In the genomic region with DNA sequence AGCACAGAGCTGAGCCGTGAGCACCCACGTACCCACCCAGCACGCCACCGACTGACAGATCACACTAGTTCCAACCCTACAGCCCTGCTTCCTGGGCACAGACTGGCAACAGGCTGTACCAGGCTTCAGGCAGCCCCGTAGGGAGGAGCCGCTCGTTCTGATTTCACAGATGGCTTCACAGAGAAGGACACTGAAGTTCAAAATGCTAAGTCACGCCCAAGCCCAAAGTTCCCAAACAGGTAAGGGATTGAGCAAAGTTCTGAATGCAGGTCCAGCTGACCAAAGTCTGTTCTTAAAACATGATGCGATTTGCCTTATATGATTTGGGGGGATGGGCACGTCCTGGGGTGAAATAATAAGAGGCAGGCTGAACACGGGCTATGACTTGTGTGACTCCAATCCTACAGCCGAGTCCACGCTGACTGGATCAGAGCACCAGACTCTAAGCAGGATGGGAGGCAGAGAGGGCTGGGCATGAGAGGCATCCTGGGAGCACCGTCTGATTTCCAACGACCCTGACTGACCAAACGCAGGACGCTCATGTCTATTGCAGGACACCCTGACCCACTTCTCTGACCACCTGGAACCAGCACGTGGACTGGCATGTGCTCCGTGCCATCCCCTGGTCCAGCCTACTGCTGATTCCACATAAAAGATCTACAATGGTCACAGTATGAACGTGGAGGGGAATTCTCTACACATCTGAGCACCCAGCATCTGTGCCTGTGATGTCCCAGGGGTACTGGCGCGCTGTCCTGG, we compare ENCODE assay signal across 19 mouse cellular contexts. TPM values are rescaled to one million over a fixed set of nuclear protein-coding genes. Genes with fewer than 3 reads are reported as not detected.
DNase-seq lines count a peak whose midpoint lies in the region; TF ChIP-seq lines count a peak whose summit lies in the region.
"Had no signal": no experiment of that assay in that cellular context is flagged by ENCODE, and none has a peak within 500 bp of the region (broad histone marks: within the 10 kb centered on the region; RNA-seq: fewer than 3 reads in every experiment).

No protein-coding gene starts in this region.

- TF ChIP-seq POLR2A in cerebellum, adult 2 months (IDR thresholded peaks at IDR 0.05; ENCODE audit: borderline replicate concordance, insufficient read depth, low read length) = no peak

- H3K27me3 ChIP-seq in cerebellum, adult 2 months (ENCODE audit: control insufficient read depth, insufficient read depth, low read length) = no peaks in the 10 kb centered on the region
- H3K27me3 ChIP-seq: CH12.LX; embryonic facial prominence, embryonic 13.5 days; limb, embryonic 12.5 days; lung, embryonic 15.5 days; neural tube, embryonic 12.5 days; stomach, embryonic 15.5 days had no signal

- no peak for TF ChIP-seq CTCF in cerebellum, adult 2 months (IDR thresholded peaks at IDR 0.05; ENCODE audit: borderline replicate concordance, insufficient read depth, low read depth, low read length)

- peaks cover 23% of the 10 kb centered on the region for H3K4me1 ChIP-seq in cerebellum, adult 2 months (ENCODE audit: control insufficient read depth, insufficient read depth, low read length)

- H3K4me3 ChIP-seq in cerebellum, adult 2 months (replicated peaks; ENCODE audit: insufficient read depth, low read depth, low read length) = no peak overlapping the region
- H3K4me3 ChIP-seq: embryonic facial prominence, embryonic 13.5 days; hindbrain, embryonic 10.5 days; limb, embryonic 12.5 days; lung, embryonic 15.5 days; neural tube, embryonic 12.5 days; stomach, embryonic 15.5 days had no signal

- 57% methylated on average over 22 of the region's 22 CpGs for WGBS in cerebellum, adult 2 months

- DNase-seq in cerebellum, adult 2 months = peak; percentile 47 to 53
- no peak for DNase-seq in cerebellum, postnatal 4 days (ENCODE audit: low spot score in 2 of 2)
- DNase-seq in testis, postnatal 14 days (ENCODE audit: low spot score) = peak; percentile 51
- no peak for DNase-seq in testis, postnatal 10 days (ENCODE audit: low spot score)
- DNase-seq in kidney, adult 8-10 months = peak; percentile 84 to 85
- peak; percentile 80 to 92 for DNase-seq in kidney, postnatal 25 days
- DNase-seq in B cell, adult 2 months = no peak
- DNase-seq in ovary, postnatal 10 days (ENCODE audit: low spot score) = no peak
- DNase-seq: adrenal gland, postnatal 25 days; gastrocnemius, postnatal 36 days; lung, postnatal 4 days had no signal

- 0 out of 2 replicates have a peak overlapping the region, but pooled peaks have one; percentile 34 for H3K27ac ChIP-seq in cerebellum, adult 2 months (ENCODE audit: insufficient read depth, low read length)
- H3K27ac ChIP-seq: embryonic facial prominence, embryonic 13.5 days; hindbrain, embryonic 10.5 days; limb, embryonic 12.5 days; liver, embryonic 14.5 days; lung, embryonic 15.5 days; neural tube, embryonic 12.5 days; stomach, embryonic 15.5 days had no signal

RNA-seq across cellular contexts. Expression of gene Unc119b, which starts 7.2 kb away (rescaled TPM):
- 34.0 and 36.1 TPM in 2 replicates for polyA plus RNA-seq in cerebellum, adult 2 months (2012; rRNA removed)

RNA-seq across cellular contexts. Expression of gene Acads, which starts 8.5 kb away (rescaled TPM):
- 14.9 and 16.1 TPM in 2 replicates for polyA plus RNA-seq in cerebellum, adult 2 months (2012; rRNA removed)

RNA-seq across cellular contexts. Expression of gene Gm10401, which starts 29.5 kb away (rescaled TPM):
- not detected in 2 replicates for polyA plus RNA-seq in cerebellum, adult 2 months (2012; rRNA removed)

RNA-seq across cellular contexts. Expression of gene Mlec, which starts 30.4 kb away (rescaled TPM):
- 66.0 and 80.2 TPM in 2 replicates for polyA plus RNA-seq in cerebellum, adult 2 months (2012; rRNA removed)

Comparison
In these comparisons a context has a peak if more than half of its experiments do, and no peak if none do; other contexts are left out.
1. DNase-seq: peak in cerebellum, adult 2 months (2 of 2), testis, postnatal 14 days (single experiment), kidney, adult 8-10 months (2 of 2) and kidney, postnatal 25 days (2 of 2); none in cerebellum, postnatal 4 days (0 of 2), testis, postnatal 10 days (single experiment), B cell, adult 2 months (0 of 2) and ovary, postnatal 10 days (single experiment).